Mouse (Mus musculus) adrenal gland, postnatal 36 days (tissue): ENCODE data around the gene Prl8a9. TPM values are rescaled to one million over a fixed set of nuclear protein-coding genes. Genes with fewer than 3 reads are reported as not detected.

Source experiments
- DNase-seq, 2 experiments: peaks; one replicate each; pipeline ENCODE4 v3.0.0; 2021; ENCODE audit warnings: mixed read lengths in 1 of 2
- long read RNA-seq, 2 experiments: library from polyadenylated mRNA; stranded (forward); transcript quantifications; one replicate each; pipeline ENCODE4 v2.0.0; 2021; ENCODE audit warnings: borderline sequencing depth in 2 of 2
- total RNA-seq, 2 experiments: library from RNA; stranded (reverse); gene quantifications; 2 replicates each; pipeline ENCODE4 v1.2.3; 2021

Gene Prl8a9
- not detected for total RNA-seq
- long read RNA-seq, experiment 1: 0 reads
- long read RNA-seq, experiment 2: 0 reads

- DNase-seq: no peak
Observed at GRCm38 (mm10) chr13:27564506-27564905, at the start of gene Prl8a9. Gene Prl8a9 (minus strand): TSS chr13:27564606.

GRCm38 (mm10) chr13:27610482-27610881 is 46.1 kb upstream of the Prl8a9 start, which contains the start of gene Prl7b1:
Gene Prl7b1 (minus strand): TSS chr13:27610582.
- DNase-seq: no peak

DNA sequence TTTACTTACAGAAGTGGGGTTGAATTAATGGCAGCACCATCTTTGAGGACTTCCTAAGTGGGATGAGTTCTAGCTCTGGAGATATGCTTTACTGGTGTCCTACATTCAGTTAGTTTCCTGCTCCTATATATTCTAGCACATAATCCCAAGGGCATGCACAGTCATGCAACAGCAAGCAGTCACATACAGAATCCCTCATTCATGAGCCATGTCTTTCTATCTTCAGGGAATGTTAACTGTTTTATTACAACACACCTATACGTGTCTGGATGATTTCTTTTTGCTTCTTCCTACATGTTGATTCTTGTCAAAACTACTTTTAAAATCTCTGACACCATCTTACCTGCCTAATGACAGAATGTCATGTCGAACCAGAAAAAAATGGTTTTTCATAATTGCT is 17.7 kb upstream of the Prl8a9 start, which contains the start of gene Prl8a1:
Gene Prl8a1, minus strand, starts transcription at position 101 of the 400 bp plus-strand sequence.
- DNase-seq: no peak

DNA sequence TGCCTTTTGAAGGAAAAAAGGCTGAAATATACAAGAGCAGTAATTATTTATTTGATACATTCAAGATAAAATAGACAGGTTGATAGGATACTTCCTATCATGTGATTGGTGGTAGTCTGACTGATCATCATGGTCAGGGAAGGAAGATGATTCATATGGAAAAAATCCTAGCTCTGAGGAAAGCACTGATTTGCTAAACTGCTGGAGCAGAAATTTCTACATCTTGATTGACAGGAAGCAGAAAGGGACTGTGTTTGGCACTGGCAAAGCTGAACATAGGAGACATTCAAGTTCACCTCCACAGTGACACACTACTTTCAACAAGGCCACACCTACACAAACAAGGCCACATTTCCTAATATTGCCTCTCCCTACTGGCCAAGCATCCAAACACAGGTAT is 11.1 kb downstream of the Prl8a9 start:
- no peak for DNase-seq

DNA sequence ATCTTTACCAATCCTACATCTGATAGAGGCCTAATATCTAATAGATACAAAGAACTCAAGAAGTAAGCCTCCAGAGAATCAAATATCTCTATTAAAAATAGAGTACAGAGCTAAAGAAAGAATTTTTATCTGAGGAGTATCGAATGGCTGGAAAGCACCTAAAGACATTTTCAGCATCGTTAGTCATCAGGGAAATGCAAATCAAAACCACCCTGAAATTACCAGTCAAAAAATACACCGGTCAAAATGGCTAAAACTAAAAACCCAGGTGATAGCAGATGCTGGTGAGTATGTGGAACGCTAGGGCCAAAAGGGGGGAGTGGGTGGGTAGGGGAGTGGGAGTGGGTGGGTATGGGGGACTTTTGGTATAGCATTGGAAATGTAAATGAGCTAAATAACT is 41.2 kb downstream of the Prl8a9 start:
- DNase-seq: no peak

DNA sequence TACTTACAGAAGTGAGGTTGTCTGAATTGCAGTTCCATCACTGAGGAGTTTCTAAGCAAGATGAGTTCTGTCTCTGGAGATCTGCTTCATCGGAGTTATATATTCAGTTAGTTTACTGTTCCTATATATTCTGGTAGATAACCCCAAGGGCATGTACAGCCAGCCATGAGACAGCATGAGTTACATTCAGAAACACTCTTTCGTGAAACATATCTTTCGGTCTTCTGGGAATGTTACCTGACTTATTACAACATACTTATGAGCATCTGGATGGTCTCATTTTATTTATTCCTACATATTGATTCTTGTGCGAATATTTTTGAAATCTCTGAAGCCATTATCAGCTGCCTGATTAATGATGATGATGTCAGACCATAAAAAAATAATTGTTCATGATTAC is 51.3 kb downstream of the Prl8a9 start, which contains the start of gene Prl8a8:
Gene Prl8a8, minus strand, starts transcription at position 101 of the 400 bp plus-strand sequence.
- DNase-seq: no peak

Other genes starting within 250 kb of the Prl8a9 start
- 1 to 10 TPM; 1.6 to 5.2 TPM for gene Prl8a2, start 218.9 kb downstream of the Prl8a9 start, total RNA-seq
- not detected for gene Prl2b1, start 173.8 kb downstream of the Prl8a9 start, total RNA-seq
- not detected for gene Prl8a6, start 125.9 kb downstream of the Prl8a9 start, total RNA-seq
- gene Prl8a8, start 51.4 kb downstream of the Prl8a9 start, total RNA-seq: not detected
- gene Prl8a1, start 17.6 kb upstream of the Prl8a9 start, total RNA-seq: not detected
- gene Prl7b1, start 46.0 kb upstream of the Prl8a9 start, total RNA-seq: not detected
- not detected for gene Prl7a1, start 77.9 kb upstream of the Prl8a9 start, total RNA-seq
- gene Prl7a2, start 103.4 kb upstream of the Prl8a9 start, total RNA-seq: not detected
- not detected for gene Prl7d1, start 152.1 kb upstream of the Prl8a9 start, total RNA-seq
- not detected for gene Prl7c1, start 216.2 kb upstream of the Prl8a9 start, total RNA-seq
- gene Prl2a1, start 237.0 kb upstream of the Prl8a9 start, total RNA-seq: not detected